Mouse (Mus musculus) MEL (cell line): ENCODE data around the gene Mpv17l2. TPM values are rescaled to one million over a fixed set of nuclear protein-coding genes. Genes with fewer than 3 reads are reported as not detected.

ENCODE experiments used
- DNase-seq: peaks from one replicate; pipeline ENCODE4 v3.0.0; 2011; ENCODE audit warnings: low read depth, low spot score
- H3K27ac ChIP-seq: 2 replicates; pipeline ENCODE4 v1.5.1; 2012; ENCODE audit warnings: low read depth, mild to moderate bottlenecking, control low read depth, low read length, moderate library complexity; ENCODE audit not compliant: control insufficient read depth
- H3K27me3 ChIP-seq, 2 experiments: fragments of 150-350 bp in 1 of 2; sonication (generic) in 1 of 2; 2 replicates each; pipeline ENCODE4 v1.6.1; 2012; ENCODE audit warnings: low read length in 2 of 2, mild to moderate bottlenecking in 2 of 2, improper control_type of control experiment in 1 of 2, moderate library complexity in 1 of 2; ENCODE audit not compliant: insufficient read depth in 2 of 2, control insufficient read depth in 1 of 2
- H3K36me3 ChIP-seq, 2 experiments: 2 replicates each; pipeline ENCODE4 v1.6.1; 2012 to 2014; ENCODE audit warnings: low read length in 2 of 2, improper control_type of control experiment in 1 of 2, inconsistent platforms in 1 of 2, mild to moderate bottlenecking in 1 of 2; ENCODE audit not compliant: insufficient read depth in 2 of 2, control insufficient read depth in 1 of 2
- H3K4me1 ChIP-seq, 2 experiments: fragments of 150-350 bp in 1 of 2; sonication (generic) in 1 of 2; 2 replicates each; pipeline ENCODE4 v1.6.1; 2012; ENCODE audit warnings: low read length in 2 of 2, improper control_type of control experiment in 1 of 2, mild to moderate bottlenecking in 1 of 2; ENCODE audit not compliant: insufficient read depth in 2 of 2, control insufficient read depth in 1 of 2
- H3K4me3 ChIP-seq, 2 experiments: fragments of 150-350 bp in 1 of 2; sonication (generic) in 1 of 2; 2 replicates each; pipeline ENCODE4 v1.5.1; 2012; ENCODE audit warnings: low read depth in 2 of 2, low read length in 2 of 2, mild to moderate bottlenecking in 2 of 2, moderate library complexity in 2 of 2, control low read depth in 1 of 2, improper control_type of control experiment in 1 of 2; ENCODE audit not compliant: control insufficient read depth in 1 of 2, insufficient read depth in 1 of 2
- H3K79me2 ChIP-seq: 2 replicates; pipeline ENCODE4 v1.6.1; 2012; ENCODE audit warnings: mild to moderate bottlenecking, low read length, moderate library complexity; ENCODE audit not compliant: control insufficient read depth, poor library complexity, insufficient read depth
- H3K9ac ChIP-seq: 2 replicates; pipeline ENCODE4 v1.6.1; 2012; ENCODE audit warnings: low read depth, mild to moderate bottlenecking, control low read depth, low read length, moderate library complexity; ENCODE audit not compliant: control insufficient read depth, poor library complexity, severe bottlenecking
- H3K9me3 ChIP-seq: fragments of 150-350 bp; sonication (generic); replicated peaks from 2 replicates; pipeline ENCODE4 v1.6.1; 2012; ENCODE audit warnings: mild to moderate bottlenecking, low read length, improper control_type of control experiment, moderate library complexity; ENCODE audit not compliant: insufficient read depth
- BHLHE40 ChIP-seq: IDR thresholded peaks from 2 replicates; pipeline ENCODE4 v1.6.1; 2012; ENCODE audit warnings: low read depth, mild to moderate bottlenecking, inconsistent platforms, low read length, improper control_type of control experiment, borderline replicate concordance
- CHD1 ChIP-seq: IDR thresholded peaks from 2 replicates; pipeline ENCODE4 v1.6.1; 2012; ENCODE audit warnings: low read depth, mild to moderate bottlenecking, inconsistent platforms, low read length, improper control_type of control experiment
- CHD2 ChIP-seq: IDR thresholded peaks from 2 replicates; pipeline ENCODE4 v1.6.1; 2011; ENCODE audit warnings: low read length, improper control_type of control experiment
- E2F4 ChIP-seq: IDR thresholded peaks from 2 replicates; pipeline ENCODE4 v1.6.1; 2011; ENCODE audit warnings: low read depth, low read length, improper control_type of control experiment, borderline replicate concordance
- ELF1 ChIP-seq: IDR thresholded peaks from 2 replicates; pipeline ENCODE4 v1.6.1; 2014; ENCODE audit warnings: low read depth, mild to moderate bottlenecking, inconsistent platforms, low read length, improper control_type of control experiment, moderate library complexity
- EP300 ChIP-seq, 2 experiments: IDR thresholded peaks; 2 replicates each; pipeline ENCODE4 v1.6.1; 2011; ENCODE audit warnings: improper control_type of control experiment in 2 of 2, low read length in 2 of 2, low read depth in 1 of 2, mild to moderate bottlenecking in 1 of 2
- ETS1 ChIP-seq: IDR thresholded peaks from 2 replicates; pipeline ENCODE4 v1.6.1; 2012; ENCODE audit warnings: low read depth, mild to moderate bottlenecking, inconsistent platforms, low read length, improper control_type of control experiment, moderate library complexity
- GATA1 ChIP-seq: IDR thresholded peaks from 2 replicates; pipeline ENCODE4 v1.6.1; 2011; ENCODE audit warnings: low read depth, low read length, improper control_type of control experiment
- HCFC1 ChIP-seq: IDR thresholded peaks from 2 replicates; pipeline ENCODE4 v1.6.1; 2012; ENCODE audit warnings: low read depth, mild to moderate bottlenecking, inconsistent platforms, low read length, improper control_type of control experiment, moderate library complexity
- MAFK ChIP-seq: IDR thresholded peaks from 2 replicates; pipeline ENCODE4 v1.6.1; 2011; ENCODE audit warnings: low read depth, mild to moderate bottlenecking, low read length, improper control_type of control experiment, borderline replicate concordance
- MAZ ChIP-seq: IDR thresholded peaks from 2 replicates; pipeline ENCODE4 v1.6.1; 2012; ENCODE audit warnings: low read depth, mild to moderate bottlenecking, inconsistent platforms, low read length, improper control_type of control experiment
- MEF2A ChIP-seq: IDR thresholded peaks from 2 replicates; pipeline ENCODE4 v1.6.1; 2014; ENCODE audit warnings: low read depth, mild to moderate bottlenecking, inconsistent platforms, low read length, improper control_type of control experiment; ENCODE audit not compliant: poor library complexity, insufficient replicate concordance, severe bottlenecking; ENCODE audit errors: extremely low read depth
- MXI1 ChIP-seq: IDR thresholded peaks from 2 replicates; pipeline ENCODE4 v1.6.1; 2011; ENCODE audit warnings: mild to moderate bottlenecking, low read depth, low read length, improper control_type of control experiment
- MYB ChIP-seq: IDR thresholded peaks from 2 replicates; pipeline ENCODE4 v1.6.1; 2011; ENCODE audit warnings: mild to moderate bottlenecking, low read depth, low read length, improper control_type of control experiment
- NELFE ChIP-seq: IDR thresholded peaks from 2 replicates; pipeline ENCODE4 v1.6.1; 2011; ENCODE audit warnings: low read depth, low read length, improper control_type of control experiment
- NRF1 ChIP-seq: IDR thresholded peaks from 2 replicates; pipeline ENCODE4 v1.6.1; 2014; ENCODE audit warnings: low read depth, mild to moderate bottlenecking, inconsistent platforms, low read length, improper control_type of control experiment, moderate library complexity; ENCODE audit not compliant: poor library complexity, insufficient read depth, severe bottlenecking
- RAD21 ChIP-seq: IDR thresholded peaks from 2 replicates; pipeline ENCODE4 v1.6.1; 2011; ENCODE audit warnings: mild to moderate bottlenecking, low read depth, low read length, improper control_type of control experiment
- RCOR1 ChIP-seq: IDR thresholded peaks from 2 replicates; pipeline ENCODE4 v1.6.1; 2012; ENCODE audit warnings: low read depth, mild to moderate bottlenecking, inconsistent platforms, low read length, improper control_type of control experiment
- SIN3A ChIP-seq: IDR thresholded peaks from 2 replicates; pipeline ENCODE4 v1.6.1; 2012; ENCODE audit warnings: low read length, improper control_type of control experiment, inconsistent platforms
- TAL1 ChIP-seq: IDR thresholded peaks from 2 replicates; pipeline ENCODE4 v1.6.1; 2012; ENCODE audit warnings: mild to moderate bottlenecking, inconsistent platforms, low read length, moderate library complexity, mixed read lengths
- TBP ChIP-seq: IDR thresholded peaks from 2 replicates; pipeline ENCODE4 v1.8.0; 2011; ENCODE audit warnings: low read depth, low read length, improper control_type of control experiment
- TCF12 ChIP-seq: IDR thresholded peaks from 2 replicates; pipeline ENCODE4 v1.6.1; 2014; ENCODE audit warnings: low read depth, mild to moderate bottlenecking, inconsistent platforms, low read length, improper control_type of control experiment, moderate library complexity
- USF1 ChIP-seq: IDR thresholded peaks from 2 replicates; pipeline ENCODE4 v1.6.1; 2014; ENCODE audit warnings: low read depth, mild to moderate bottlenecking, inconsistent platforms, low read length, improper control_type of control experiment, moderate library complexity
- USF2 ChIP-seq, 2 experiments: IDR thresholded peaks; 2 replicates each; pipeline ENCODE4 v1.6.1; 2011 to 2012; ENCODE audit warnings: improper control_type of control experiment in 2 of 2, low read length in 2 of 2, borderline replicate concordance in 1 of 2, inconsistent platforms in 1 of 2, low read depth in 1 of 2, mild to moderate bottlenecking in 1 of 2; ENCODE audit not compliant: insufficient read depth in 1 of 2
- ZC3H11A ChIP-seq: IDR thresholded peaks from 2 replicates; pipeline ENCODE4 v1.6.1; 2012; ENCODE audit warnings: low read depth, mild to moderate bottlenecking, inconsistent platforms, low read length, improper control_type of control experiment
- ZKSCAN1 ChIP-seq: IDR thresholded peaks from 2 replicates; pipeline ENCODE4 v1.6.1; 2012; ENCODE audit warnings: low read depth, mild to moderate bottlenecking, inconsistent platforms, low read length, improper control_type of control experiment, moderate library complexity
- ZMIZ1 ChIP-seq: IDR thresholded peaks from 2 replicates; pipeline ENCODE4 v1.6.1; 2012; ENCODE audit warnings: low read depth, mild to moderate bottlenecking, inconsistent platforms, low read length, improper control_type of control experiment, moderate library complexity
- ZNF384 ChIP-seq: IDR thresholded peaks from 2 replicates; pipeline ENCODE4 v1.6.1; 2012; ENCODE audit warnings: low read depth, mild to moderate bottlenecking, inconsistent platforms, low read length, improper control_type of control experiment
- polyA plus RNA-seq, 2 experiments: library from polyadenylated mRNA; stranded (reverse) in 1 of 2; unstranded in 1 of 2; fragments of >175 nt in 1 of 2; fragments of >200 nt in 1 of 2; gene quantifications; 2 replicates each; pipeline versions ENCODE4 v1.2.1 to v1.2.4; 2012; ENCODE audit warnings: low replicate concordance in 2 of 2, low read depth in 1 of 2; ENCODE audit not compliant: insufficient read length in 2 of 2, insufficient read depth in 1 of 2, missing spikeins in 1 of 2
- total RNA-seq: library from RNA; depleted of rRNA; stranded (reverse); fragments of 300-350 nt; gene quantifications from 2 replicates; pipeline ENCODE4 v1.2.3, GENCODE M21; 2012

Mpv17l2 gene
- total and polyA plus RNA-seq, 3 experiments = 52.8 to 102 TPM; not detected in 1

GRCm38 (mm10) chr8:70765329-70765728, 4.6 kb upstream of the Mpv17l2 start:
- Histone ChIP-seq H3K36me3 (peaks cover 0 to 23% of the 10 kb centered on the region in 2 experiments; a peak in 2 of 4 replicates), H3K9me3 (no peaks in the 10 kb centered on the region), H3K27me3 (no peaks in the 10 kb centered on the region), H3K4me3 (no peak overlapping the region), H3K9ac (no peak overlapping the region), H3K79me2 (peaks cover 3% of the 10 kb centered on the region; the same call in 1 of the 2 replicates), H3K4me1 (peaks cover 12 to 26% of the 10 kb centered on the region in 2 experiments), H3K27ac (no peak overlapping the region)
- peak; percentile 69 for DNase-seq
- TF ChIP-seq USF2 (IDR thresholded peaks at IDR 0.05; ENCODE audit: borderline replicate concordance in 1 of 2, insufficient read depth in 1 of 2, low read depth in 1 of 2, low read length in 2 of 2) (no peak), SIN3A (peak; percentile 34), ZKSCAN1 (no peak), MAZ (no peak), ETS1 (peak; percentile 25; the same call in 1 of the 2 replicates), RCOR1 (peak; percentile 99), MEF2A (no peak), ZMIZ1 (no peak), CHD2 (no peak), ZNF384 (peak; percentile 81), USF1 (no peak), HCFC1 (no peak), MYB (no peak), ZC3H11A (no peak), CHD1 (no peak), NRF1 (no peak), NELFE (no peak), EP300 (IDR thresholded peaks at IDR 0.05; ENCODE audit: low read depth in 1 of 2, low read length in 2 of 2) (peak in 1 of 2 experiments; percentile 28; a peak in 1 of 4 replicates), RAD21 (no peak), MXI1 (no peak), BHLHE40 (peak; percentile 30; the same call in 1 of the 2 replicates), TAL1 (no peak), TCF12 (0 out of 2 replicates have a peak, but pooled peaks have one; percentile 6), E2F4 (no peak), GATA1 (peak; percentile 48; the same call in 1 of the 2 replicates), ELF1 (peak; percentile 74), MAFK (no peak), TBP (peak; percentile 57; the same call in 1 of the 2 replicates)
